Mouse (Mus musculus) mouse embryonic stem cell (cell line): ENCODE measurements around the gene Cela3a.
"Not testable (repeated sequence)": the region's sequence is repeated elsewhere in the genome, so short reads cannot be mapped to it uniquely, and the experiment has no call there.

Source experiments
- in situ Hi-C, 2 experiments: fragments of 300-500 bp; cut with MboI; formaldehyde crosslinking; loops; 1 replicate in 1 of 2; 3 replicates in 1 of 2; pipeline ENCODE4 v1.14.3; 2019 to 2020; ENCODE audit warnings: low sequenced_read_pairs in 2 of 2, low pct_unique_long_range_greater_than_20kb in 1 of 2, mixed read lengths in 1 of 2; ENCODE audit not compliant: unreplicated experiment in 1 of 2

The Cela3a gene

DNA sequence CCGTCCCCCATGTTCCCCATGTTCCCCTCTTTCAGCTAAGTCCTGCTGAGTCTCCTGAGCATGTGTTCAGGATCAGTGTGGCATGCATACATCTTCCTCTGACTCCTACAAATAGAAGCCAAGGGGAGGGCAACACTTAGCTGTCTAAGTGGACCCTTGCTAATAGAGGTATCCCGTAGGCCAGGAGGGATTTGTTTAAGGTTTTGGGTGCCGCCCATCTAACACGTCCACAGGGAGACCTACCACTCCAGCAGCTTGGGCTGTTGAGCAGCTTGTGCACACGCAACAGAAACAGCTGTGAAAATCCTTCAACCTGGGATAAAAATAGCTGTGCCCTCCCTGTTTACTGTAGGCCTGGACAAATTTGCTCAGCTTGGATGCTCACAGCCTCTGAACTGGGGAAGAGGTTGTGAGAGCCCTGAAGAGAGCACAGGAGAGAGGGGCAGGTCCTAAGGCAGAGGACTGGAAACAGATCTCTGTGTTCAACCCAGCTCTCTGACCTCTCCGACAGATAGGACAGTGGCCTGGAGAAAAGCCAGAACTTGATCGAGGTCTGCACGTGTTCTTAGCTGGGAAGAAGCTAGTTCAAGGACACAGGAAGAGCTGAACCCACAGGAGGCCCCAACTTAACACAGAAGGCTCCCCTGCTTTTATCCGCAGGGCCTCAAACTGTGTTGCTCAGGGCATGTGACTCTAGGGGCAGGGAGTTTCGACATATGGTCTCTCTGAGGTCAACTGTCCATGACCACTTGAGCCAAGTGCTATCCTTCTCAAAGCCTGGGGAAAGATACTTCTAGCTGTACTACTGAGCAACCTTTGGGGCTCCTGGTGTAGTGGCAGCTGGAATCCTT lies 23.3 kb upstream of the Cela3a start:
- in situ Hi-C loops = not testable (repeated sequence)

DNA sequence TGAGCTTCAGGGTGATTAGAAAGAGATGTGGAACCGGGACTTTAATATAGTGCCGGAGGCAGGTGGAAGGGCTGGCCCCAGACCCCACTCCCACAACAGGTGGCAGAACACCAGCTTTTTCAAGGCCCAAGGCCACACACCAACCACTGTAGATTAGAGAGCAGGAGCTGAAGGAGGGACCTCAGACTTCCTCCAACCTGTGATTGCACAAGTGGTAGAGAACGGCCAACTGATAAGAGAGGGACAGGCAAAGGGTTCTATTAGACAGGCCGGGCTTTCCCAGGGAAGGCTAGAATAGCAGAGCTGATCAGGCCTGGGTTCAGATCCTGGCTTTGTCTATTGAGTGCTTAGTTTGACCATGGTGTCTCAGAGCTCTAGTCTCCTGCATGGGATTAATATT lies 20.9 kb upstream of the Cela3a start, which contains the start of gene Cela3b:
Gene Cela3b (minus strand): TSS at position 39 of the 400 bp plus-strand sequence.
- in situ Hi-C loops = no loop called here

DNA sequence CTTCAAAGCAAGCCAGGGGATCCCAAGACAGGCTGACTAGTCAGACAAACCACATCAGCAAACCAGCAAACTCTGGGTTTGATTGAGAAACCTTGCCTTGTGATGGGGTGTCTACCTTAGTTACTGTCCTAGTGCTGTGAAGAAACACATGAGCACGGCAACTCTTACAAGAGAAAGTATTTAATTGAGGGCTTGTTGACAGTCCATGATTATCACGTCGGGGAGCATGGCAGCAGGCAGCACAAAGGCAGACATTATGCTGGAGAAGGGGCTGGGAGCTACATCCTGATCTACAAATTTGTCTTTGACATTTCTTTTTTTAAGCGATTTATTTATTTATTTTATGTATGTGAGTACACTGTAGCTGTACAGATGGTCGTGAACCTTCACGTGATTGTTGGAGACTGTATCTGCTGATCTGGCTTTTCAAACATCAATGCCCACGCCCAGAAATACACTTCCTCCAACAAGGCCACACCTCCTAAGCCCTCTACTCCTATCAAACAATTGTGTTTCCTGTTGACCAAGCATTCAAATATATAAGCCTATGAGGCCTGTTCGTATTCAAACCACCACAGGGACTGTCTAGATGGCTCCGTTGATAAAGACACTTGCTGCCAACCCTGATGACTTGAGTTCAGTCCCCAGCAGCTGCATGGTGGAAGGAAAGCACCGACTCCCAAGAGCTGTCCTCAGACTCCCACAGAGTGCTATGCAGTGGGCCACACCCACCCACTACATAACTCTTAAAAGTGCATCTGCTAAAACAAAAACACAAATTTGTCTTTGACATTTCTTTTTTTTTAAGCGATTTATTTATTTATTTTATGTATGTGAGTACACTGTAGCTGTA lies 8.3 kb upstream of the Cela3a start:
- in situ Hi-C loops = loop anchor here in 1 of 2 experiments (25.0 kb wide), 1 partner anchor 331 kb away; no protein-coding TSS in a partner anchor

DNA sequence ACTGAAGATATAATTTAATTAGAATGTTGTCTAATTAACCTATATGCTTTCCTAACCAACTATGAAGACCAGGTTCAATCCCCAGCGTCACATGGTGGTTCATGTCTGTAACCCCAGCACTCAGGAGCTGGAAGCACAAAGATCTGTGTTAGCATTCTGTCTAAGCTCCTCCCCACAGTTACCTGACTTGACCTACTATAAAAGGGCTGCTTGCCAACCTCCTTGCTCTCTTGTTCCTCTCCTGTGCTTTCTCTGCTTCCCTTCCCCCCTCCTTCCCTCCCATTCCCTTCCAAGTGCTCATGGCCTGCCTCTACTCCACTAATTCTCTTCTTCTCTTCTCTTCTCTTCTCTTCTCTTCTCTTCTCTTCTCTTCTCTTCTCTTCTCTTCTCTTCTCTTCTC lies 5.3 kb upstream of the Cela3a start:
- in situ Hi-C loops = loop anchor here in 1 of 2 experiments (25.0 kb wide), 1 partner anchor 328 kb away; no protein-coding TSS in a partner anchor

DNA sequence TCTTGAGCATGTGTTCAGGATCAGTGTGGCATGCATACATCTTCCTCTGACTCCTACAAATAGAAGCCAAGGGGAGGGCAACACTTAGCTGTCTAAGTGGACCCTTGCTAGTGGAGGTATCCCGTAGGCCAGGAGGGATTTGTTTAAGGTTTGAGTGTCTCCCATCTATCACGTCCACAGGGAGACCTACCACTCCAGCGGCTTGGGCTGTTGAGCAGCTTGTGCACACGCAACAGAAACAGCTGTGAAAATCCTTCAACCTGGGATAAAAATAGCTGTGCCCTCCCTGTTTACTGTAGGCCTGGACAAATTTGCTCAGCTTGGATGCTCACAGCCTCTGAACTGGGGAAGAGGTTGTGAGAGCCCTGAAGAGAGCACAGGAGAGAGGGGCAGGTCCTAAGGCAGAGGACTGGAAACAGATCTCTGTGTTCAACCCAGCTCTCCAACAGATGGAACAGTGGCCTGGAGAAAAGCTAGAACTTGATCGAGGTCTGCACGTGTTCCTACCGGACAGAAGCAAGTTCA lies 2.7 kb upstream of the Cela3a start:
- in situ Hi-C loops = loop anchor here in 1 of 2 experiments (25.0 kb wide), 1 partner anchor 325 kb away; no protein-coding TSS in a partner anchor

DNA sequence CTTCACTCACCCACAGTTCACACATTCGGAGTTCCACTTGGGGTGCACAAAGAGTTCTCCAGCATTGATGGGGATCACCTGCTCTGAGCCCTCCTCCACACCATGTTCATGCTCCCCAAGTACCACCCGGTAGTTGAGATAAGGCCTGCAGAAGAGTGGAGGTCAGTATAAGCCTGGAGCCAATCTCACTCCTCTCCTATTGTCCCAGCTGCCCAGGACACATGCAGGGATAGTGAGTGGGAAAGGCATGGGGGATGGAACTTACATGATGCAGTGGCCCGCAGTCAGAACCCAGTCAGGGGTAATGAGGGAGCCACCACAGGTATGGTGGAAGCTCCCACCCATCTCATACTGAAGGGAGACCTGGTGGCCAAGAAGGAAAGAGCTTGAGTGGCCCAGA lies 4.0 kb downstream of the Cela3a start:
- in situ Hi-C loops = loop anchor here in 1 of 2 experiments (25.0 kb wide), 1 partner anchor 318 kb away; no protein-coding TSS in a partner anchor

DNA sequence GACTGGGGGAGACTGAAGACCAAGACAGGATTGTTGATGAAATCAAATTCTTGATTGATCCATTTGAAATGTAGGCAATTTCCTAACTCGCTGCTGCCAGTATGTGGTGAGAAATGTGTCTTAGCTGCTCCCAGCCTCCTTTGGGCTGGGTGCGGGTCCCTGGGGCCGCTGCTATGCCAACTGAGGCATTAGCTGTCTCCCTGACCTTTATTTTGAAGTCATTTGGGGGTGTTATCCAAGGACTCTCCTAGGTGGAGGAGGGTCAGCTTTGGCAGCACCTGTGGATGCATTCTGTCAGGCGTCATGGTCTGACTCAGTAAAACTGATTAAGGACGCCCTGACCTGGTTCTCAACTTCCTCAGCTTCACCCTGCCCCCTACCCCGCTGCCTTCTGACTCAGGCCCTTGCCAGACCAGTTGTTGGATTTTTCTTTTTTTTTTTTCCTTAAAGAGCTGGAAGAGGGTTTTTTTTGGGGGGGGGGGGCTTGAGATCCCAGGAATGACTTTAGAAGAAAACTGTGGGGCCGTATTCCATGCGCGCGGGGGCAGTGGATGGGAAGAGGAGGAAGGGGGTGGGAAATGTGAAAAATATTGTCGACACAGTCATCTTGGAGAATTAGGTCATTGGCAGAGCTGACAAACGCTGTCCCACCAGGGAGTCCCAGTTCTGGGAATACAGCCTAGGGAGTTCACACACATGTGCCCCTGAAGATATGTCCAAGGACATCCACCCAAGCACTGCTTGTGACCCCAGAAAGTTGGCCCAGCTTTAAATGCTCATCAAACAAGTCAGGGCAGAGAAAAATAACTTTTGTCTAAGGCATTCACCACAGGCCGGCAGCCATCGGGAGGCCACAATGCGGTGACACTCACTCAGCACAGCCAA lies 12.7 kb downstream of the Cela3a start:
- in situ Hi-C loops = no loop called here

DNA sequence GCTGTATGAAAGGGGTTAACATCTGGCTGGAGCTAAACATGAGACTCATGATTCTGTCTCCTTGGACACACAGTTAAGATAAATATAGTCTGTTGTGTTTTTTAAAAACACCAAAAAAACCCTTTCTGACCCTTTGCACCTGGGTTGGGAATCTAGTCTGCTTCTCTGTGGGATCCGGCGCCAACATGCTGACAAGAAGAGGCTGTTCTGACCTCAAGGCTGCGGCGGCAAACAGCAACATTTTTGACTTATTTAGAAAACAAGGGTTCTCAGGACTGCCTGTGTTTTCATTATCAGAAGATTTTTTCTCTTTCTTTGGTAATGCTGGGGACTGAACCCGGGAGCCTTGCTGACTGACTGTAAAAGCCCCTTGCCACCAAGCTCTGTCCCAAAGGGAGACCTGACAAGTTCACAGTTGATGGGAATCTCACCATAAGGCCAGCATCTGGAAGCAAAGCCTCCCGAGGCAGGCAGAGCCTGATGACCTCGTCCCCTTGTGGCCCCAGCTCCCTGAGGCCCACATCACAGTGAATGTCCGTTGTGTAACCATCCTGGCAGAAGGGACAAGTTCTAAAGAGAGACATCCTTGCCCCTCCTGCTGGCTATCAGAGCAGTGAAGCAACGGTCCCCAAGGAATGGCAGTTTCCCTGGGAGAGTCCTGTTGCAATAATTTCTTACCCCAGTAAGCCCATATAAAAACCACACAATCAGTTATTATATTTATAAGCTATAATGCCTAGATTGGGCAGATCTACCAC lies 16.0 kb downstream of the Cela3a start:
- in situ Hi-C loops = no loop called here

DNA sequence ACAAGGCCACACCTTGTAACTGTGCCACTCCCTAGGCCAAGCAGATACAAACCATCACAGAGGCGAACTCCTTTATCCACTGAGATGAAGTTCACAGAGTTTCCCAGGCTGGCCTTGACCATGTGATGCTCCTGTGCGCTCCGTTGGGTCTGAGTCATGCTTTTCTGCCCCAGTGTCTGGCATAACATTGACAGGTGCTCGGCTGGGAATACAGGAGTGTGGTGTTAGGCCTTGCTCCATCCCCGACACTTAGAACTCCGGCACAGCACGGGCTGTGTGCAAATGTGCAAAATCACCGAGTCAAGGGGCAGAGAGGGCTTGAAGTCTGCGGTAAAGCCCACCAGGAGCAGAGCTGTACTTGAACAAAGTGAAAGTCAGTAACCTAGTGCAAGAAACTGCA lies 16.7 kb downstream of the Cela3a start:
- in situ Hi-C loops = no loop called here

DNA sequence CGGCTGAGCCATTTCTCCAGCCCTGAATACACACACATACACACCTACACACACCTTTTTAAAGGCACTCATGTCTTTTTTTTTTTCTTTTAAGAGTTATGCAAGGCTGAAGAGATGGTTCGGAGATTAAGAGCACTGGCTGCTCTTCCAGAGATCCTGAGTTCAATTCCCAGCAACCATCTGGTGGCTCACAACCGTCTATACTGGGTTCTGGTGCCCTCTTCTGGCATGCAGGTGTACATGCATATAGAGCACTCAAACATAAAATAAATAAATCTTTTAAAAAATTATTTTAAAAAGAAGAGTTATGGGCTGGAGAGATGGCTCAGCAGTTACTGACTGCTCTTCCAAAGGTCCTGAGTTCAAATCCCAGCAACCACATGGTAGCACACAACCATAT lies 18.3 kb downstream of the Cela3a start:
- in situ Hi-C loops = no loop called here

DNA sequence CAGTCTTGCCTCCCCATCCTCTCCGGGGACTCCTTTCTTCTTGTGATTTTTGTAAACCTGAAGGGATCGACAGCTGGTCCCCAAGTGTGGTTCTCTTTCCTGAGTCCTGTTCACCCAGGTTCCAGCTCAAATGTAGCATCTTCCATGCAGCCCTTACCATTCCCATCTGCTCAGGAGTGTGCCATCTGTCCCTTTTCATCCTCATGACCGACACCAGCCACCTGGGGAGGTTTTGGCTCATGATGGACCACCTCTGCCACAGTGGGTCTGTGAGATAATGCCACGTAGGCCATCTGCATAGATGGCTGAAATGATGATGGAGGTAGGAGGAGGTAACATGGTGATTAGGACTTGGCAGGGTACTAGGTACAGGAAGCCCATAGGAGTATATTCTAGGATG lies 19.4 kb downstream of the Cela3a start:
- in situ Hi-C loops = no loop called here

DNA sequence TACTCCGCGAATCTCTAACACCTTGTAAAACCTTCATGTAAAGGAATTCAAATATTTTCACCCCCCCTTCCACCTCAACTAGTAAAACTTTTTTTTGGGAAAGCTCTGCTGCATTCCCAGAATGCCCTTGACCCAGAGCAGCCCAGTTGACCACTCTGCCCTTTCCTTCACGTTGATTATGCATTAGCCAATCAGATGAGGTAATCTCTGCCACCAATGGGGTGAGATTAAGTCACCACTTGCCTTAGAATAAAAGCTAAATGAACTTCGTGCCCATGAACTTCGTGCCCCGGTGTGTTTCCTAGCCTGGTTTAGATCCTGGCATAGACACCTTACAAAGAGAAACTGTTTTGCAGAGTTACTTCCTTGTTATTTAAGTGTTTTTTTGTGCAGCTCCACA lies 20.6 kb downstream of the Cela3a start:
- in situ Hi-C loops = no loop called here

DNA sequence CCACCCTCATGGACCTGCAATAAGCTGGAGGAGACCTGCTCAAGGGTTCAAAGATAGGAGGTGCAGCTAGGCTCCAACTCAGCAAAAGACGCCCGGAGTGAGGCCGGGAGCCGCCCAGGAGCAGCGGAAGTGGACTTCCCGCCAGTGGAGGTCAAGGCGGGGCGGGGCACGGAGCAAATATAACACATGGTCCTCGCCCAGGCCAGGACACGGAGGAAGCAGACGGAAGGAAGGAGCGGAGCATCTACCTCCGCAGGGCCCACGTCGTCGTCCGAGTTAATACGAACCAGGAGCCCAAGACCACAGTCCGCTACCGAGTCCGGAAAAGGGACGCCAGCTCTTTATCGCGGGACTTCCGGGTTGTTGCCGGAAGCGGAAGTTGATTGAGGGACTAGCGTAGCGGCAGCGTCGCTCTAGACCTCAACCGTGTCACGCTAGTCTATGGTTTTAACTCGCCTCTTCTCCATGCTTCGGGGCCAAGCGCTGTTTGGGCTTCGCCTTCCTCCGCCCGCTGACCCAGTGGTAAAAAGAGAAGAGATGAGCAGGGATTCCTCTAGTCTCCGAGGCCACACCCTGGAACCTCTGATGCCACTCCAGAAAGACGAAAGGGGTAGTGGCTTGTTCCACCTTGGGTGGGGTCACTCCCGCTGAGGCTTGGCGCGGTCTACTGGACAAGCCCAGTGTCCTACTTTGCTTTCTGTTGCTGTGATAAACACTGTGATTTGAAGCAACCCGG lies 21.4 kb downstream of the Cela3a start:
- in situ Hi-C loops = no loop called here

DNA sequence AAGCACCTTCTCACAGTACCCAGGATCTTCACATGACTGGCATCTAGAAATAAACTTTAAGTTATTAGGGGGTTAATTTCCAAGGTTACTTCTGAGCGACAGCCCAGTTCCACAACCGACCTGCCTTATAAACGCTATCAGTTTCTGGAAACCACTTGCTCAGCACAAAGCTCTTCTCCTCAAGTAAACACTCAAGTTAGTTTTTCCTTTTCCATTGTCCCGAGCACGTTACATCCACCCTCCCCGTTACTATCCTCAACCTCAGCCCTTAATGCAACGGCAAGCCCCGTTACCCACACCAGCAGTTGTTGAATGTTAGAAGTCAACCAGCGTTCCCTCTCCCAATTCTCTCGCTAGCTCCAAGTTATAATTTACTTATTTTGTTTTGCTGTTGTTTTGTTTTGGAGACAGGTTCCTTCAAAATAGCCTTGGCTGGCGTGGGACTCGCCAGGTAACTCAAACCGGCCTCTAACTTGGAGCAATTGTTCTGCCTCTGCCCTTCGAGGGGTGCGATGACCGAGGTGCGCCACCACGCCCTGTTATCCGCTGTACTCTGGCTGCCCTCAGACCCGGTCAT lies 22.0 kb downstream of the Cela3a start:
- in situ Hi-C loops = no loop called here

DNA sequence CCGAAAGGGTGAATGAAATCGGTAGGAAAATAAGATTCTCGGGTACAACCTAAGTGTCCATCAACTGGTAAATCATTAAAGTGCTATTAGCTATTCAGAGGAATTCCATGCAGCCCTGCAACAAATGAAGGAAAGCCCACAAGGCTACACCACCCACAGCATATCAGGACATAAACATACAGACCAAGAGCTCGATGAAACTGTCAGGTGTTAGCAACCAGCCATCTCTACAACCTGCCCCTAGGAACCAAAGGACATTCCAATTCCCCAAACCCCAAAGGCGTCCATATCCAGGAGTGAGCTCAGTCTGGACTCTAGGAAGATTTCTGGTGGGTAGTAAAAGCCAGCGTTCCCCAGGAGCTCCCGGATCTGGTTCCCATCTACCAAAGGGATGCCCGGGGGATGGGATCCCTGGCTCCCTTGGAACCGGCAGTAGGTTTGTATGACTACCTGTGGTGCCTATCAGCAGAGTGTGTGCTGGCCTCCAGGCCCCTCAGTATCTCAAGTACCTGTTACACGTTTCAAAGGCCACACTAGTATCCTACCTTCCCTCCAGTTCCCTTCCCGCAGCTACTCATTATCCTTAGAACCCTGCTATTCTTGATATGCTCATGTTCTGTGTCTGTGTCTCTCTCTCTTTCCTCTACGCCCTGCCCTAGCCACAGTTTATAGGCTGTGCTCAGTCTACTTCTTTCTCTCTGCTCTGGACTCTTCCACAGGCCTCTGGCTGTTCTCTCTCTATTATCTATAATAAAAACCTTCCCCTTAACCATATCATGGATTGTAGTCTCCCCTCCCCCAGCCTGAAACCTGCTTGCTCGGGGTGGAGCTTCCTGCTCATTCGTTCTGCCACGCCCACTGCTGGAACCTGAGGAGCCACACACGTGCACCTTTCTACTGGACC lies 28.6 kb downstream of the Cela3a start:
- in situ Hi-C loops = no loop called here
